Mouse (Mus musculus) megakaryocyte, embryonic 14.5 days (primary cell): ENCODE measurements around the gene Rnf115.

Source experiments
- FLI1 ChIP-seq: IDR thresholded peaks from 2 replicates; pipeline ENCODE4 v1.6.1; 2012; ENCODE audit warnings: low read length, inconsistent platforms, mixed read lengths
- GATA1 ChIP-seq: IDR thresholded peaks from 3 replicates; pipeline ENCODE4 v1.6.1; 2012; ENCODE audit warnings: mixed read lengths, low read length, inconsistent platforms, borderline replicate concordance

GRCm38 (mm10) chr3:96823701-96824100 lies 96.2 kb downstream of the Rnf115 start:
- TF ChIP-seq FLI1: no peak
- TF ChIP-seq GATA1: no peak
